Mouse (Mus musculus): ENCODE measurements at regions not wholly inside any gene's neighbourhood (a gene's known extent, or its start where the extent isn't known, plus 50 kb on each side); places are given as distances from the start of the nearest gene placed in this dataset.
"Not testable (repeated sequence)": the region's sequence is repeated elsewhere in the genome, so short reads cannot be mapped to it uniquely, and the experiment has no call there.

- ATAC-seq (ENCODE audit: low FRiP score), result no peak
- DNase-seq (ENCODE audit: low spot score), result no peak
- no peaks in the 10 kb centered on the region for H3K27me3 ChIP-seq (ENCODE audit: control insufficient read depth, insufficient read depth, low read length)
- H3K4me1 ChIP-seq (replicated peaks; ENCODE audit: control insufficient read depth, insufficient read depth, low read length), result no peaks in the 10 kb centered on the region
- no peak overlapping the region for H3K4me2 ChIP-seq (replicated peaks; ENCODE audit: low read depth, low read length)
- WGBS, result 77% methylated on average over 6 of the region's 6 CpGs
- H3K36me3 ChIP-seq (ENCODE audit: control insufficient read depth, insufficient read depth, low read length), result no peaks in the 10 kb centered on the region
- H3K9me3 ChIP-seq (ENCODE audit: control insufficient read depth, low read length), result no peaks in the 10 kb centered on the region
- no peak overlapping the region for H3K4me3 ChIP-seq (ENCODE audit: low read depth, low read length)
- no peak overlapping the region for H3K27ac ChIP-seq (ENCODE audit: low read depth, low read length)
- no peak overlapping the region for H3K9ac ChIP-seq (ENCODE audit: low read depth, low read length)
These were observed 193.8 kb upstream of the Fbxl7 start for GRCm38 (mm10) chr15:27089155-27089554.

- Histone ChIP-seq H3K27ac (ENCODE audit: low read depth, low read length) (no peak overlapping the region), H3K4me1 (replicated peaks; ENCODE audit: control insufficient read depth, insufficient read depth, low read length) (no peaks in the 10 kb centered on the region), H3K27me3 (ENCODE audit: control insufficient read depth, insufficient read depth, low read length) (no peaks in the 10 kb centered on the region), H3K9ac (ENCODE audit: low read depth, low read length) (no peak overlapping the region), H3K4me2 (replicated peaks; ENCODE audit: low read depth, low read length) (no peak overlapping the region), H3K36me3 (ENCODE audit: control insufficient read depth, insufficient read depth, low read length) (no peaks in the 10 kb centered on the region), H3K4me3 (ENCODE audit: low read depth, low read length) (no peak overlapping the region), H3K9me3 (ENCODE audit: control insufficient read depth, low read length) (no peaks in the 10 kb centered on the region)
- ATAC-seq (ENCODE audit: low FRiP score) (no peak), DNase-seq (ENCODE audit: low spot score) (no peak)
- WGBS, result 89% methylated on average over 3 of the region's 3 CpGs
These were observed 198.7 kb upstream of the Fbxl7 start for GRCm38 (mm10) chr15:27094102-27094501.

GRCm38 (mm10) chr15:27095231-27095630 is 199.9 kb upstream of the Fbxl7 start:
- no peaks in the 10 kb centered on the region for H3K27me3 ChIP-seq (ENCODE audit: control insufficient read depth, insufficient read depth, low read length)
- WGBS, result 88% methylated on average over 9 of the region's 9 CpGs
- H3K27ac ChIP-seq (ENCODE audit: low read depth, low read length), result no peak overlapping the region
- no peaks in the 10 kb centered on the region for H3K36me3 ChIP-seq (ENCODE audit: control insufficient read depth, insufficient read depth, low read length)
- H3K4me1 ChIP-seq (replicated peaks; ENCODE audit: control insufficient read depth, insufficient read depth, low read length), result no peaks in the 10 kb centered on the region
- ATAC-seq (ENCODE audit: low FRiP score) (no peak), DNase-seq (ENCODE audit: low spot score) (no peak)
- H3K9me3 ChIP-seq (ENCODE audit: control insufficient read depth, low read length), result no peaks in the 10 kb centered on the region
- no peak overlapping the region for H3K4me2 ChIP-seq (replicated peaks; ENCODE audit: low read depth, low read length)
- H3K9ac ChIP-seq (ENCODE audit: low read depth, low read length), result no peak overlapping the region
- H3K4me3 ChIP-seq (ENCODE audit: low read depth, low read length), result no peak overlapping the region

GRCm38 (mm10) chr15:27101610-27102009 is 206.2 kb upstream of the Fbxl7 start:
- not testable (repeated sequence) for H3K4me2 ChIP-seq (replicated peaks; ENCODE audit: low read depth, low read length); H3K9ac ChIP-seq (ENCODE audit: low read depth, low read length); ATAC-seq (ENCODE audit: low FRiP score); H3K4me1 ChIP-seq (replicated peaks; ENCODE audit: control insufficient read depth, insufficient read depth, low read length); H3K27me3 ChIP-seq (ENCODE audit: control insufficient read depth, insufficient read depth, low read length); H3K9me3 ChIP-seq (ENCODE audit: control insufficient read depth, low read length); H3K4me3 ChIP-seq (ENCODE audit: low read depth, low read length); H3K27ac ChIP-seq (ENCODE audit: low read depth, low read length); H3K36me3 ChIP-seq (ENCODE audit: control insufficient read depth, insufficient read depth, low read length); DNase-seq (ENCODE audit: low spot score)
- 97% methylated on average over 2 of the region's 2 CpGs for WGBS

GRCm38 (mm10) chr15:27109130-27109529 is 213.8 kb upstream of the Fbxl7 start:
- no peak for DNase-seq (ENCODE audit: low spot score)
- no peak overlapping the region for H3K27ac ChIP-seq (ENCODE audit: low read depth, low read length)
- 75% methylated on average over 3 of the region's 3 CpGs for WGBS

GRCm38 (mm10) chr15:27129697-27130096 is 234.3 kb upstream of the Fbxl7 start:
- no peaks in the 10 kb centered on the region for H3K27me3 ChIP-seq (ENCODE audit: control insufficient read depth, insufficient read depth, low read length)
- WGBS, result 60% methylated on average over 1 of the region's 1 CpGs
- no peak overlapping the region for H3K27ac ChIP-seq (ENCODE audit: low read depth, low read length)
- H3K9ac ChIP-seq (ENCODE audit: low read depth, low read length), result no peak overlapping the region
- no peaks in the 10 kb centered on the region for H3K4me1 ChIP-seq (replicated peaks; ENCODE audit: control insufficient read depth, insufficient read depth, low read length)
- no peak overlapping the region for H3K4me3 ChIP-seq (ENCODE audit: low read depth, low read length)
- H3K36me3 ChIP-seq (ENCODE audit: control insufficient read depth, insufficient read depth, low read length), result no peaks in the 10 kb centered on the region
- no peak overlapping the region for H3K4me2 ChIP-seq (replicated peaks; ENCODE audit: low read depth, low read length)
- H3K9me3 ChIP-seq (ENCODE audit: control insufficient read depth, low read length), result no peaks in the 10 kb centered on the region
- ATAC-seq (ENCODE audit: low FRiP score), result no peak
- no peak for DNase-seq (ENCODE audit: low spot score)

More at GRCm38 (mm10) chr15:27109130-27109529, 213.8 kb upstream of the Fbxl7 start:
- no peak for ATAC-seq (ENCODE audit: low FRiP score)
- Histone ChIP-seq H3K9me3 (ENCODE audit: control insufficient read depth, low read length) (no peaks in the 10 kb centered on the region), H3K4me1 (replicated peaks; ENCODE audit: control insufficient read depth, insufficient read depth, low read length) (no peaks in the 10 kb centered on the region), H3K36me3 (ENCODE audit: control insufficient read depth, insufficient read depth, low read length) (no peaks in the 10 kb centered on the region), H3K4me2 (replicated peaks; ENCODE audit: low read depth, low read length) (no peak overlapping the region), H3K9ac (ENCODE audit: low read depth, low read length) (no peak overlapping the region), H3K4me3 (ENCODE audit: low read depth, low read length) (no peak overlapping the region), H3K27me3 (ENCODE audit: control insufficient read depth, insufficient read depth, low read length) (no peaks in the 10 kb centered on the region)

GRCm38 (mm10) chr15:27132761-27133160 is 237.4 kb upstream of the Fbxl7 start:
- no peaks in the 10 kb centered on the region for H3K9me3 ChIP-seq (ENCODE audit: control insufficient read depth, low read length)
- 71% methylated on average over 2 of the region's 2 CpGs for WGBS
- no peaks in the 10 kb centered on the region for H3K36me3 ChIP-seq (ENCODE audit: control insufficient read depth, insufficient read depth, low read length)
- H3K27me3 ChIP-seq (ENCODE audit: control insufficient read depth, insufficient read depth, low read length), result no peaks in the 10 kb centered on the region
- no peak overlapping the region for H3K4me3 ChIP-seq (ENCODE audit: low read depth, low read length)
- no peak overlapping the region for H3K4me2 ChIP-seq (replicated peaks; ENCODE audit: low read depth, low read length)
- no peak overlapping the region for H3K9ac ChIP-seq (ENCODE audit: low read depth, low read length)
- DNase-seq (ENCODE audit: low spot score) (no peak), ATAC-seq (ENCODE audit: low FRiP score) (no peak)
- no peak overlapping the region for H3K27ac ChIP-seq (ENCODE audit: low read depth, low read length)
- H3K4me1 ChIP-seq (replicated peaks; ENCODE audit: control insufficient read depth, insufficient read depth, low read length), result no peaks in the 10 kb centered on the region

- no peak for ATAC-seq (ENCODE audit: low FRiP score)
- H3K27me3 ChIP-seq (ENCODE audit: control insufficient read depth, insufficient read depth, low read length), result no peaks in the 10 kb centered on the region
- H3K9me3 ChIP-seq (ENCODE audit: control insufficient read depth, low read length), result no peaks in the 10 kb centered on the region
- H3K36me3 ChIP-seq (ENCODE audit: control insufficient read depth, insufficient read depth, low read length), result no peaks in the 10 kb centered on the region
- no peaks in the 10 kb centered on the region for H3K4me1 ChIP-seq (replicated peaks; ENCODE audit: control insufficient read depth, insufficient read depth, low read length)
- H3K9ac ChIP-seq (ENCODE audit: low read depth, low read length), result no peak overlapping the region
- no peak overlapping the region for H3K27ac ChIP-seq (ENCODE audit: low read depth, low read length)
- 92% methylated on average over 5 of the region's 5 CpGs for WGBS
- no peak overlapping the region for H3K4me2 ChIP-seq (replicated peaks; ENCODE audit: low read depth, low read length)
- no peak overlapping the region for H3K4me3 ChIP-seq (ENCODE audit: low read depth, low read length)
- no peak for DNase-seq (ENCODE audit: low spot score)
These were observed 242.2 kb upstream of the Fbxl7 start for GRCm38 (mm10) chr15:27137580-27137979.

GRCm38 (mm10) chr15:27145860-27146259 is 250.5 kb upstream of the Fbxl7 start:
- no peaks in the 10 kb centered on the region for H3K27me3 ChIP-seq (ENCODE audit: control insufficient read depth, insufficient read depth, low read length)
- no peak overlapping the region for H3K27ac ChIP-seq (ENCODE audit: low read depth, low read length)
- H3K4me1 ChIP-seq (replicated peaks; ENCODE audit: control insufficient read depth, insufficient read depth, low read length), result no peaks in the 10 kb centered on the region
- H3K36me3 ChIP-seq (ENCODE audit: control insufficient read depth, insufficient read depth, low read length), result no peaks in the 10 kb centered on the region
- no peak overlapping the region for H3K4me3 ChIP-seq (ENCODE audit: low read depth, low read length)
- no peak overlapping the region for H3K9ac ChIP-seq (ENCODE audit: low read depth, low read length)
- no peaks in the 10 kb centered on the region for H3K9me3 ChIP-seq (ENCODE audit: control insufficient read depth, low read length)
- H3K4me2 ChIP-seq (replicated peaks; ENCODE audit: low read depth, low read length), result no peak overlapping the region
- ATAC-seq (ENCODE audit: low FRiP score) (no peak), DNase-seq (ENCODE audit: low spot score) (no peak)
- 86% methylated on average over 6 of the region's 6 CpGs for WGBS
